Mouse (Mus musculus): ENCODE measurements around the gene Xrcc1. TPM values are rescaled to one million over a fixed set of nuclear protein-coding genes. Genes with fewer than 3 reads are reported as not detected.
A peak's percentile ranks its signal among the peaks of the same experiment; 100 is the strongest.

Gene Xrcc1
- polyA plus RNA-seq, 1 experiment from 2014 or later, result 132 TPM

DNA sequence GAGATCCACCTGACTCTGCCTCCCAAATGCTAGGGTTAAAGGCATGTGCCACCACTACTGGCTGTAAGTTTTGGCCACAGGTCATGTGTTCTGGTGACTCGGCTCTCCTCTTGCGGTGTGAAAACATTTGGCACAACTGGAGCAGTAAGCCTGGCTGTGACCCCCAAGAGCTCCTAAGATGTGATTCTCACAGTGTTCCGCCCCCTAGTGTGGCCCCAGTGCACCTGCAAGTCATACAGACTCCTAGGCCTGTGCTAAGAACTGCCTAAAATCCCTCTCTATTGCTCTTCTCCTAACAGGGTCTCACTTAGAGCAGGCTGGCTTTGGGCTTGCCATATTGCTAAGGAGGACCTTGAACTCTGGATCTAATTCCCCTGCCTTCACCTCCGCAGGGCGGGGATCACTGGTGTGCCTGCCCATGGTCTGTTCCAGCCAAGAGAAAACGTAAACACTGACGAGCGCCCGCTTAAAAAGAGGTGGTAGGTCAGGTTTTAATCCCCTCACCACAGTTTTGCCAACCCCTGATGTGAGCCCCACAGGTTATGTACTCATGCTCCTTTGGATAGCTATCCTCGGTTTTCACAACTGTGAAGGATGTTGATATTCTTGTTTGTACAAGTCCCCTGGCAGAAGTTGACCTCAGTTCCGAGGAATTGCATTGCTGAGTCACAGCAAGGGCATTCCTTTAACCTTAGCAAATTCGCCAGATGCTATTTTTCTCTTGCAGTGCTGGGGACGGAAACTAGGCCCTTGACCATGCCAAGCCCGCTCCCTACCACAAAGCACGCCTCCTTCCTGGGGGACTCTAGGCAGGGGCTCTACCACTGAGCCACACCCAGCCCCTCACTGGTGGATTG, 53.4 kb downstream of the Xrcc1 start:
- Histone ChIP-seq H3K27ac (no peak overlapping the region), H3K4me1 (replicated peaks) (peaks cover 22% of the 10 kb centered on the region), H3K36me3 (no peaks in the 10 kb centered on the region), H3K9me3 (no peaks in the 10 kb centered on the region), H3K4me3 (no peak overlapping the region), H3K27me3 (ENCODE audit: insufficient read depth, poor library complexity, severe bottlenecking) (peaks cover 17% of the 10 kb centered on the region)
- WGBS, result 70% methylated on average over 15 of the region's 15 CpGs
- no peak for DNase-seq (ENCODE audit: low spot score)

DNA sequence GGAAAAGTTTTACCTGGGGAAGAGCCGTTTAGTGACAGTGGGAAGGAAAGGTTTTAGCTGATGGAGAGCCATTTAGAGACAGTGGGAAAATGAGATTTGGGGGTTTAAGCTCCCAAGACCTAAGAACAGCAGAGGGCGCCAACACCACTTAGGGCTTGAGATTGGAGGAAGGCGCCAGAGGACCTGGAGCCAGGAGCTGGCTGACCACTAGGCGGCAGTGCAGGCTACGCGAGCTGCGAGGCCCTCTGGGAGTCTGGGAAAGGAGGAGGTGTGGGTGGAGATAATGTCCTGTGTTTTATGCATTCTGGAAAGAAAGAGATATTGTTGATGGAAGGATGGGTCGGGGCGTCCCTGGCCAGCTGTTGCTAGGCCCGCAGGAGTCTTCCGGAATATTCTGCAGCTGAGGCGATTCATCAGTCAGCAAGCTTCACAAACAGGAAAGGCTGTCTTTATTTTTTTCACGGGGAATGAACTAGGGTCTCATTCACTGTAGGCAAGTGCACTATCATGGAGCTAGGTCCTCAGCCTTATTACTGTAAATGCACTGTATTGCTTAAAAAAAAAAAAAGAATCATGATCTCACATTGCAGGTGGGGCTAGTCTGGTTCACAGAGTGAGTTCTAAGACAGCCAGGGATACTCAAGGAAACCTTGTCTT, 55.0 kb downstream of the Xrcc1 start:
- H3K36me3 ChIP-seq, result no peaks in the 10 kb centered on the region
- peaks cover 13% of the 10 kb centered on the region for H3K4me1 ChIP-seq (replicated peaks)
- peaks cover 1% of the 10 kb centered on the region; the same call in 1 of the 2 replicates for H3K27me3 ChIP-seq (ENCODE audit: insufficient read depth, poor library complexity, severe bottlenecking)
- no peaks in the 10 kb centered on the region for H3K9me3 ChIP-seq
- H3K4me3 ChIP-seq, result peak overlapping the region; percentile 18; the same call in 1 of the 2 replicates
- 8% methylated on average over 13 of the region's 13 CpGs for WGBS
- DNase-seq (ENCODE audit: low spot score), result peak; percentile 94
- H3K27ac ChIP-seq, result no peak overlapping the region

DNA sequence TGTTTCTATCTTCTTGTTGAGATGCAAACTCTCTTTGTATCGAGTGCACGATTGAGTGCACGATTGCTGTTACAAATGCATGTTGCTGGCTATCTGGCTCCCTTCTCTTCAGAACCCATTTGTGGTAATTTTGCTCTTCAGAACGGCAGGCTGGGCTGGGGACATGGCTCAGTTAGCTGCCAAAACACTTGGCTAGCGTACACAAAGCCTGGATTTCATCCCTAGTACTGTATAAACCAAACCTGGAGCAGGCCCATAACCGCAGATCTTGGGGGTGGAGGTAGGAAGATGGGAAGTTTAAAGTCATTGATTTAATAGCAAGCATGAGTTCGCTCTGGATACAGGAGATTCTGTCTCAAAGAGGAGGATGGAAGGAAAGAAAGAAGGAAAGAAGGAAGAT, 59.5 kb downstream of the Xrcc1 start:
- H3K27me3 ChIP-seq (ENCODE audit: insufficient read depth, poor library complexity, severe bottlenecking), result peaks cover 32% of the 10 kb centered on the region
- no peaks in the 10 kb centered on the region for H3K36me3 ChIP-seq
- no peaks in the 10 kb centered on the region for H3K9me3 ChIP-seq
- DNase-seq (ENCODE audit: low spot score), result no peak
- H3K4me3 ChIP-seq, result no peak overlapping the region
- H3K4me1 ChIP-seq (replicated peaks), result peaks cover 19% of the 10 kb centered on the region
- 87% methylated on average over 7 of the region's 7 CpGs for WGBS
- H3K27ac ChIP-seq, result no peak overlapping the region

DNA sequence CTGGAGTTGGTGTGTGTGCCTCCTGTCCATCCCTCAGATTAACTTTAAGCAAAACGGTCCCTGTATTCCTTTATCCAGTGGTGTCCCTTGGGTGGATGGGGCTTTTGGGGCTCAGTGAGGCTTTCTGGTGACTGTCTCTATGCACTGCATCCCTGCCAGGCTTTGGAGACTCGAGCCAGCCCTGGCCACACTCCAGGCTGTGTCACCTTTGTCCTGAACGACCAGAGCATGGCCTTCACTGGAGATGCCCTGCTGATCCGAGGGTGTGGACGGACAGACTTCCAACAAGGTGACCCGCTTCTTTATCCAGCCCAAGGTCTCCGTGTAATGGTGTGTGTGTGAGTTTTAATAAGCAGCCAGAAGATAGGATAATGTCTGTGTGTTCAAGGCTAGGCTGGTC, 60.0 kb downstream of the Xrcc1 start:
- no peaks in the 10 kb centered on the region for H3K36me3 ChIP-seq
- 79% methylated on average over 7 of the region's 7 CpGs for WGBS
- no peak for DNase-seq (ENCODE audit: low spot score)
- peaks cover 23% of the 10 kb centered on the region for H3K4me1 ChIP-seq (replicated peaks)
- H3K9me3 ChIP-seq, result no peaks in the 10 kb centered on the region
- peaks cover 36% of the 10 kb centered on the region for H3K27me3 ChIP-seq (ENCODE audit: insufficient read depth, poor library complexity, severe bottlenecking)
- H3K4me3 ChIP-seq, result no peak overlapping the region
- no peak overlapping the region for H3K27ac ChIP-seq

DNA sequence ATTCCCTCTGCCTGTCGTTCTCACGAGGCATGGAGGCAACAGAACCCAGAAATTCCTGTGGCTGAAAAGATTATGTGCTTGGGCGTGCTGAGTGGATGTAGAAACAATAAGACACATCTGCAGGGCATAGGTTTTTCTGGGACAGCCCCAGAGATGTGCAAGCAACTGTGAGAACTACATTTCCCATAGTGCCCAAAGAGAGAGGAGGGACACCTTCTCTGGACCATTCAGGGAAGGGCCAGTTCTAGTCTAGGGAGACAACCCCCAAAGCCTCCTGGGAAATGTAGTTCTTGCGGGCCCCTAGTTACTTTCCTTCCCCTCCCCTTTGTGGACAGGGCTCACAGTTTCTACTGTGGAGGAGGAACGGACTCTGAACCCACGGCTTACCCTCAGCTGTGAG, 61.9 kb downstream of the Xrcc1 start:
- no peaks in the 10 kb centered on the region for H3K9me3 ChIP-seq
- peaks cover 56% of the 10 kb centered on the region for H3K27me3 ChIP-seq (ENCODE audit: insufficient read depth, poor library complexity, severe bottlenecking)
- no peak overlapping the region for H3K27ac ChIP-seq
- no peak for DNase-seq (ENCODE audit: low spot score)
- H3K4me3 ChIP-seq, result no peak overlapping the region
- 44% methylated on average over 6 of the region's 6 CpGs for WGBS
- H3K36me3 ChIP-seq, result no peaks in the 10 kb centered on the region
- peaks cover 25% of the 10 kb centered on the region for H3K4me1 ChIP-seq (replicated peaks)

DNA sequence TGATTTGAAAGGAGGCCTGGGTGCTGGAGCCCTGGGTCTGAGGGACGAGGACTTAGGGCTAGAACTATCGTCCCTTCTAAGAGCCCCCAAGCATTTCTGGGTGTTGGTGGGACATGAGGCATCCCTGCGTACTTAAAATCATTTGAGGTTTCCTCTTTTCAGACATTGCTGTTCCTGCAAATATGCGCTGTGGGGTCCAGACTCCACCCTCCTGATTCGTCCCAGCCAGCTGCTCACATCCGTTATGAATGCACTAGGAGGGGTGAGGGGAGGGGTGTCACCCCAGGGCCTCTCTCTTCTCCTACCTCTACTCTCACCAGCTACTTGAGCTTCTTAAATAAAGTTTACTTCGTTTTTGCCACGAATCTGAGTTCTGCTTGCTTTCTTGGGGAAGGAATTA, 62.5 kb downstream of the Xrcc1 start:
- Histone ChIP-seq H3K4me1 (replicated peaks) (peaks cover 29% of the 10 kb centered on the region), H3K9me3 (no peaks in the 10 kb centered on the region), H3K36me3 (no peaks in the 10 kb centered on the region), H3K27me3 (ENCODE audit: insufficient read depth, poor library complexity, severe bottlenecking) (peaks cover 62% of the 10 kb centered on the region), H3K4me3 (no peak overlapping the region), H3K27ac (no peak overlapping the region)
- DNase-seq (ENCODE audit: low spot score), result no peak
- WGBS, result 73% methylated on average over 8 of the region's 8 CpGs

DNA sequence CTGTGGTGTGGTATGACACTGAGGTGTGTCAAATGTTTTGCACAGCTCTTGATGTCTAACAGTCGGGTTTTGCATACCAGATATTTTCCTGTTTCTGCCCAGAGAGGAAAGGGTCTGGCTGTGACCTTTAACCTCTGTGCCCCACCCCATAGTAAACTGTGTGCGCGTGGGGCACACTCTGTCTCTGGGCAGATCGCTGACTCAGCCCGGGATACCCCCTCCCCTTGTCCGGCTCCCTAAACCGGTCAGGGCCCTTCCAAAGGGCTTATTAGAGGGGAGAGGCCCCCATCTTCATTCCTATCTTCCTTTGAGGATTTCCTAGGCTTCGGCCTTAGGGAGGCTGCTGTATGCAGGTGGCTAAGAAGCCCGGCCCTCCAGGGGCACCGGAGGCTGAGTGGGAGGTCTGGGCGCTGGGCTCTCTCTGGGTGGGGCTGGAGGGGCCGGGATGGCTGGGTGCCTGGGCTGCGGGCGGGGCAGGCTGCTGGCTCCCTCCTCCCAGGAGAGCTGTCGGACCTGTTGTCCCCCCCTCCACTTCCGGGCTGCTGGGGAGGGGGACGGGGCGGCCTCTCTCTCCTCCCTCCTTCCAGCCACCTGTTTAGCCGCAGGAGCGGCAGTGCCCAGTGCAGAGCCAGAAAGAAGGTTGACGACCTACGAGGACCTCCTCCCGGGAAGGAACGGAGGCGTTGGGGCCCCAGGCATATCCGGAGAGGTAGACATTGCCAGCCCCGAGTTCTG, 64.2 kb downstream of the Xrcc1 start, which contains the start of gene Phldb3:
Gene Phldb3 (plus strand): TSS at position 620 of the 735 bp plus-strand sequence.
- H3K4me1 ChIP-seq (replicated peaks), result peaks cover 29% of the 10 kb centered on the region
- no peaks in the 10 kb centered on the region for H3K9me3 ChIP-seq
- no peak for DNase-seq (ENCODE audit: low spot score)
- 0 out of 2 replicates have a peak within 1 kb of the TSS, but pooled peaks have one; percentile 23 for H3K27ac ChIP-seq
- peak within 1 kb of the TSS; percentile 51 for H3K4me3 ChIP-seq
- no peaks in the 10 kb centered on the region for H3K36me3 ChIP-seq
- WGBS, result 1% methylated on average over 27 of the region's 27 CpGs
- H3K27me3 ChIP-seq (ENCODE audit: insufficient read depth, poor library complexity, severe bottlenecking), result peaks cover 75% of the 10 kb centered on the region

DNA sequence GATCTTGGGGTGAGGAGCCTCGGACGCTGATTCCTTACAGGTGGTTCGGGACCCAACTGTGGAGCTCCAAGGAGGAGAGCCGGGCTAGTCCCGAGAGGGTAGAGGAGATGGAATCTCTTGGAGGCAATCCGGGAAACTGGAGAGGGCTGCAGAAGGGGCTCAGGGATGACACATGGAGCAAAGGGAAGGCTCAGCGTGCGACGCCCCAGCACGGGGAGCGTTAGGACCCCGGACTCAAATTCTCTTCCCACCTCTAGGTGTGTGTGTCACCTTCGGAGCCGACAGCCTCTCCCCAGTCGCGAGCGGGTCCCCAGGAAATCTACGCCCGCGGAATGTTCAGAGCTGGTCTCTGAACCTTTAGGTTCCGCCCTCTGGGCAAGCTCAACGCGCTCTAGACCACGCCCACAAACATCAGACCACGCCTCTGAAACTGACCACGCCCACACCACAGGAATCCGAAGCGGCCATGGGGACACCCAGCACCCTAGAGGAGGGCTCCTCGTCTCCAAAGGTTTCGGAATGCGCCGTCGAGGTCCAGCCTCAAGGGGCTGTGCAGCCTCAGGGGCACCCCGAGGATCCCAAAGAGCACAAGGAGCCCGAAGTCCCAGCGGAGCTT, 64.9 kb downstream of the Xrcc1 start:
- peak; percentile 77 for DNase-seq (ENCODE audit: low spot score)
- WGBS, result under 1% methylated on average over 36 of the region's 36 CpGs
- Histone ChIP-seq H3K4me3 (peak overlapping the region; percentile 51), H3K27me3 (ENCODE audit: insufficient read depth, poor library complexity, severe bottlenecking) (peaks cover 75% of the 10 kb centered on the region), H3K9me3 (no peaks in the 10 kb centered on the region), H3K36me3 (no peaks in the 10 kb centered on the region), H3K4me1 (replicated peaks) (peaks cover 29% of the 10 kb centered on the region), H3K27ac (no peak overlapping the region)

DNA sequence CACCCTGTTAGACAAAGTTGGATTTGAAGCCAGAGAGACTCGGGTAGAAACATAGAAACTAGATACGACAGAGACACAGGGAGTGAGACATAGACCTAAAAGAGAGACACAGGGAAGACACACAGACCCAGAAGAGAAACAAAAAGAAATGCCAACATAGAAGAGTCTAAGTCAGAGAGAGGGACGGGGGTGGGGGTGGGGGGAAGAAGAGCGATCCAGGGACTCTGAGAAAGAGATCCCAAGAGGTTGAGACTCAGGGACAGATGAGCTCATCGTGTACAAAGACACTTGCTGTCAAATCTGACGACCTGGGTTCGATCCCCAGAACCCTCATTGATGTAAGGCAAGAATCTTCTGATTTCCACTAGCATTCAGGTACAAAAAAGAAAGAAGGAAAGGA, 65.6 kb downstream of the Xrcc1 start:
- Histone ChIP-seq H3K36me3 (no peaks in the 10 kb centered on the region), H3K27ac (no peak overlapping the region), H3K27me3 (ENCODE audit: insufficient read depth, poor library complexity, severe bottlenecking) (peaks cover 75% of the 10 kb centered on the region), H3K4me1 (replicated peaks) (peaks cover 29% of the 10 kb centered on the region), H3K4me3 (peak overlapping the region; percentile 51), H3K9me3 (no peaks in the 10 kb centered on the region)
- no peak for DNase-seq (ENCODE audit: low spot score)
- WGBS, result 13% methylated on average over 7 of the region's 7 CpGs

DNA sequence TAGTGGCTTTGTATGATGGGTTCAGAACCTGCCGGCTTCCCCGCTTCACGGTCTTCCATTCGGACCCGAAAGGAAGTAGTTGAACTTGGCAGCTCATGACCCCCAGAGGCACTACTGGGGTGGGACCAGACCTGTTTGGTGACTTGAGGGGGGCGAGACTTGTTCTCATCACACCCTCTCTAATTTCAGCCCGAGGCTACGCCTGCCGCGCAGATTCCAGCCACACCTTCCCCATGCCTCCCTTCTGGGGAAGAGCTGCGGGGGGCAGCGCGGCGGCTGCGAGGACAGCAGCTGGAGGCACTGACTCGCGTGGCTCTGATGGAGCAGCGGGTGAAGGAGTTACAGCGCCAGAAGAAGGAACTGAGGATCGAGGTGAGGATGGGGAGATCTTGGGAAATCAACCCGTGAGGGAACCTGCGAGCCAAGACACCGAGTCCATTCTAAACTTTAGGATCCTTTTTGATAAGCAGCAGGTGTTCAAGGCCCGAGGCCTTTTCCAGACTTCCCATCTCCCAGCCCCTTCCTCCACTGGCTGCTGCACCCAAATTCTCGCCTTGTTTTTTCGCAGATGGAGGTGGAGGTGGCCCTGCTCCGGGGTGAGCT, 66.3 kb downstream of the Xrcc1 start:
- Histone ChIP-seq H3K27ac (no peak overlapping the region), H3K4me3 (peak overlapping the region; percentile 36), H3K9me3 (no peaks in the 10 kb centered on the region), H3K36me3 (no peaks in the 10 kb centered on the region), H3K27me3 (ENCODE audit: insufficient read depth, poor library complexity, severe bottlenecking) (peaks cover 74% of the 10 kb centered on the region), H3K4me1 (replicated peaks) (peaks cover 29% of the 10 kb centered on the region)
- DNase-seq (ENCODE audit: low spot score), result peak; percentile 22
- WGBS, result 2% methylated on average over 27 of the region's 27 CpGs

DNA sequence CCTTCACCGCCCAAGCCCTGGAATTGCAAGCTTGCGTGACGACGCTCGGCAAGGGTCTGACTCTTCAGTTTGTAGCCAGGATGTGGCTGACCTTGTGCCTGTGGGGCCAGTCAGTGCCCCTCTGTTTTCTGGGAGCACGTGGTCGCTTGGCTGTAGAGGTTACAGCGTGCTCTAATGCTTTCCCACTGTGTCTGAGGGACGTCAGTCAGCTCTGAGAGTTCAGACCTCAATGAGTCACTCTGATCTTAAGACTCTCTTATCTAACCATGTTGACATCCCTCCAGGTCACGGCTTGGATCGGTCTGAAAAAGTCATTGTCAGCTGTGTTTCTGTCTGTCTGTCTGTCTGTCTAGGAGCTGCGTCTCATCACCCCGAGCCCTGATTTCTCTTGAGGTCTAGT, 68.7 kb downstream of the Xrcc1 start:
- no peak for DNase-seq (ENCODE audit: low spot score)
- H3K4me1 ChIP-seq (replicated peaks), result peaks cover 29% of the 10 kb centered on the region
- no peaks in the 10 kb centered on the region for H3K36me3 ChIP-seq
- no peaks in the 10 kb centered on the region for H3K9me3 ChIP-seq
- H3K4me3 ChIP-seq, result no peak overlapping the region
- peaks cover 66% of the 10 kb centered on the region for H3K27me3 ChIP-seq (ENCODE audit: insufficient read depth, poor library complexity, severe bottlenecking)
- H3K27ac ChIP-seq, result no peak overlapping the region
- WGBS, result 77% methylated on average over 13 of the region's 13 CpGs

DNA sequence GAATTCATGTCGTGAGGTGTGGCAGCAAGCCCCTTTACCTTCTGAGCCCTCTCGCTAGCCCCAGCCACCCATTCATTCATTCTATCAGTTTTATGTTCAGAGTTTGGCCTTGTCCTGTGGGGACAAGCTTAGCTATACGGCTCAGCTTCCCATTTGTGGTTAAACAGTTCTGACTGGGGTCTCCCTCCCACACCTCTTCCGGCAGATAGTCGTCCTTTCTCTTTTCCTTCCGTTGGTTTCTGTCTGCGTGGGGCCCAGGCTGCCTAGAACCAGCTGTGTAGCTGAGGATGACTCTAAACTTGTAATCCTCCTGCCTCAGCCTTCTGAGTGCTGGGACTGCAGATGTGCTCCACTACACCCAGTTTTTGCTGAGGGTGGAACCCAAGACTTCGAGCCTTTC, 71.7 kb downstream of the Xrcc1 start:
- H3K4me3 ChIP-seq, result no peak overlapping the region
- 77% methylated on average over 8 of the region's 8 CpGs for WGBS
- peaks cover 7% of the 10 kb centered on the region; the same call in 1 of the 2 replicates for H3K9me3 ChIP-seq
- H3K27ac ChIP-seq, result no peak overlapping the region
- DNase-seq (ENCODE audit: low spot score), result no peak
- no peaks in the 10 kb centered on the region for H3K36me3 ChIP-seq
- peaks cover 40% of the 10 kb centered on the region for H3K27me3 ChIP-seq (ENCODE audit: insufficient read depth, poor library complexity, severe bottlenecking)
- H3K4me1 ChIP-seq (replicated peaks), result peaks cover 6% of the 10 kb centered on the region; the same call in 1 of the 2 replicates

Data from hindbrain, embryonic 10.5 days (tissue).